Mouse (Mus musculus) intestine, embryonic 15.5 days (tissue): Measurements from ENCODE around the gene Ticam1. TPM values are rescaled to one million over a fixed set of nuclear protein-coding genes. Genes with fewer than 3 reads are reported as not detected.
"Not testable (repeated sequence)": the region's sequence is repeated elsewhere in the genome, so short reads cannot be mapped to it uniquely, and the experiment has no call there.

Experiments
- ATAC-seq: fragments of 200-750 bp; cut with Nextera tagmentation; 2 replicates; pipeline ENCODE4 v1.8.0; 2017; ENCODE audit warnings: moderate TSS enrichment, moderate library complexity
- H3K27ac ChIP-seq: fragments of 300-500 bp; sonication (generic); 2 replicates; pipeline ENCODE4 v1.5.1; 2015; ENCODE audit warnings: mild to moderate bottlenecking, inconsistent platforms
- H3K27me3 ChIP-seq: fragments of 300-500 bp; sonication (generic); replicated peaks from 2 replicates; pipeline ENCODE4 v1.6.1; 2015; ENCODE audit warnings: inconsistent platforms
- H3K36me3 ChIP-seq: fragments of 300-500 bp; sonication (generic); 2 replicates; pipeline ENCODE4 v1.6.1; 2015; ENCODE audit warnings: inconsistent platforms
- H3K4me1 ChIP-seq: fragments of 300-500 bp; sonication (generic); replicated peaks from 2 replicates; pipeline ENCODE4 v1.6.1; 2015; ENCODE audit warnings: inconsistent platforms
- H3K4me2 ChIP-seq: fragments of 300-500 bp; sonication (generic); replicated peaks from 2 replicates; pipeline ENCODE4 v1.6.1; 2015; ENCODE audit warnings: mild to moderate bottlenecking, inconsistent platforms
- H3K4me3 ChIP-seq: fragments of 300-500 bp; sonication (generic); replicated peaks from 2 replicates; pipeline ENCODE4 v1.5.1; 2015; ENCODE audit warnings: inconsistent platforms
- H3K9ac ChIP-seq: fragments of 300-500 bp; sonication (generic); 2 replicates; pipeline ENCODE4 v1.6.1; 2015; ENCODE audit warnings: inconsistent platforms
- H3K9me3 ChIP-seq: fragments of 300-500 bp; sonication (generic); 2 replicates; pipeline ENCODE4 v1.6.1; 2016; ENCODE audit warnings: inconsistent platforms
- WGBS: fragments of 180-500 bp; shearing (Covaris S2); methylation state at CpG from one replicate; pipeline ENCODE4 v1.1.7; 2015; 5-methylcytosine and 5-hydroxymethylcytosine counted together
- polyA plus RNA-seq: library from polyadenylated mRNA; unstranded; fragments of >200 nt; fragmentation: Nextera tagmentation; extraction: Ambion mirVana; gene quantifications from 2 replicates; pipeline ENCODE4 v1.2.1, GENCODE M21; 2015

The Ticam1 gene
- polyA plus RNA-seq, 1 experiment from 2014 or later: 11.3 TPM

DNA sequence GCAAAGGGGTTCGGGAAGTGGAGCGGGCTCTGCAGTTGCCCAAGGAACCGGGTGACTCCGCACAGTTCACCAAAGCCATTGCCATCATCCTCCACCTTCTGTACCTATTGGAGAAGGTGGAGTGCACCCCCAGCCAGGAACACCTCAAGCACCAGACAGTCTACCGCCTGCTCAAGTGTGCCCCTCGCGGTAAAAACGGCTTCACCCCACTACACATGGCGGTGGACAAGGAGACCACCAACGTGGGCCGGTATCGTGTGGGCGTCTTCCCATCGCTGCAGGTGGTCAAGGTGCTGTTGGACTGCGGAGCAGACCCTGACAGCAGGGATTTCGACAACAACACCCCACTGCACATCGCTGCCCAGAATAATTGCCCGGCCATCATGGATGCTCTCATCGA lies 18.3 kb downstream of the Ticam1 start:
- not testable (repeated sequence) for H3K27ac ChIP-seq, H3K27me3 ChIP-seq, H3K9me3 ChIP-seq, H3K9ac ChIP-seq, ATAC-seq
- Histone ChIP-seq H3K4me3 (peak overlapping the region; percentile 69; the same call in 1 of the 2 replicates), H3K4me1 (peaks cover 39% of the 10 kb centered on the region), H3K4me2 (peak overlapping the region; percentile 96), H3K36me3 (peaks cover 22% of the 10 kb centered on the region)
- WGBS: 90% methylated on average over 19 of the region's 19 CpGs

DNA sequence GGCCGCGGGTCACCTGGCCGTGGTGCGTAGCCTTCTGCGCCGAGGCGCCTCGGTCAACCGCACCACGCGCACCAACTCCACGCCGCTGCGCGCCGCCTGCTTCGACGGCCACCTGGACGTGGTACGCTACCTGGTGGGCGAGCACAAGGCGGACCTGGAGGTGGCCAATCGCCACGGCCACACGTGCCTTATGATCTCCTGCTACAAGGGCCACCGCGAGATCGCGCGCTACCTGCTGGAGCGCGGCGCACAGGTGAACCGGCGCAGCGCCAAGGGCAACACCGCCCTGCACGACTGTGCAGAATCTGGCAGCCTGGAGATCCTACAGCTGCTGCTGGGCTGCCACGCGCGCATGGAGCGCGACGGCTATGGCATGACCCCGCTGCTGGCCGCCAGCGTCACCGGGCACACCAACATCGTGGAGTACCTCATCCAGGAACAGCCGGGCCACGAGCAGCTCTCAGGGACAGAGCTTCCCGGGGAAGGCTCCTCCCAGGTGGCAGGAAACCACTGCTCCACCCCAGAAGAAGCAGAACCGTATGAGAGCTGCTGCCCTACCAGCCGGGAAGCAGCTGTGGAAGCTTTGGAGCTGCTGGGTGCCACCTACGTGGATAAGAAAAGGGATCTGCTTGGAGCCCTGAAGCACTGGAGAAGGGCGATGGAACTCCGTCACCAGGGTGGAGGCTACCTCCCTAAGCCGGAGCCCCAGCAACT lies 19.2 kb downstream of the Ticam1 start:
- Histone ChIP-seq H3K27me3 (no peaks in the 10 kb centered on the region), H3K4me3 (peak overlapping the region; percentile 69), H3K36me3 (peaks cover 16% of the 10 kb centered on the region; the same call in 1 of the 2 replicates), H3K9me3 (no peaks in the 10 kb centered on the region), H3K4me1 (peaks cover 39% of the 10 kb centered on the region), H3K27ac (peak overlapping the region; percentile 72; the same call in 1 of the 2 replicates), H3K4me2 (peak overlapping the region; percentile 96), H3K9ac (peak overlapping the region; percentile 60)
- peak; percentile 5 for ATAC-seq
- 9% methylated on average over 58 of the region's 58 CpGs for WGBS

DNA sequence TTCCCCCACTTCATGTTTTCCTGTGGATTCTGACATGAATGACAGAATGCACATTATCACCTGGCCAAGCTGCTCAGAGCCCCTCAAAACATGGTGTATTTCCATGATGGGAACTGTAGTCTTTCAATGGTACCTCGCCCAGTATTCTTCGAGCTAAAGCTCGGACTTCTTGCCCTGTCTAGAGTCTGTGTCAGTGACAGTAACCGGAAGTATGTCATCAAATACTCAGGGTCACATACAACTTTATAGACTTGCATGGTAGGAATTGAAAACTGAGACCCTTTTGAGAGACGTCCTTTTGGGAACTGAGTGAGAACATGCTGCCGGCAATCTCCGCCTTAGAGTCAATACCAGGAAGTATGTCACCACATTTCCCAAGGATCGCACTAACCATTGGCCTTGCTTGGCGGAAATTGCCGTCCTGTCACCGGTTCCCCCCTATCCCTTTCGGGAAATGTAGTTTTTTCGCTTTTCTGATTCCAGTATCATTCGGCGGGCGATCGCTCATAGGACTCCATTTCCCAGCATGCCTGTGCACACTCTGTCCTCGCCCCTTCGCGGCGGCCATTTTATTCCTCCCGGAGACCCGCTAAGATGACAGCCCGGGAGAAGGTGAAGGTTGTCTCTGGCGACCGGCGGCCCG lies 20.2 kb downstream of the Ticam1 start, which contains the start of gene Fem1a:
Fem1a (plus strand) TSS at position 572 of the 643 bp plus-strand sequence.
- peak; percentile 91 for ATAC-seq
- Histone ChIP-seq H3K9ac (peak within 1 kb of the TSS; percentile 60), H3K36me3 (peaks cover 16% of the 10 kb centered on the region; the same call in 1 of the 2 replicates), H3K27me3 (no peaks in the 10 kb centered on the region), H3K9me3 (no peaks in the 10 kb centered on the region), H3K4me2 (peak within 1 kb of the TSS; percentile 96), H3K4me1 (peaks cover 38% of the 10 kb centered on the region), H3K27ac (peak within 1 kb of the TSS; percentile 88), H3K4me3 (peak within 1 kb of the TSS; percentile 69)
- under 1% methylated on average over 28 of the region's 28 CpGs for WGBS

GRCm38 (mm10) chr17:56255863-56256238 lies 20.7 kb downstream of the Ticam1 start:
- no peaks in the 10 kb centered on the region for H3K27me3 ChIP-seq
- peak overlapping the region; percentile 88 for H3K27ac ChIP-seq
- peak; percentile 93 for ATAC-seq
- H3K9ac ChIP-seq: peak overlapping the region; percentile 15; the same call in 1 of the 2 replicates
- H3K4me1 ChIP-seq: peaks cover 37% of the 10 kb centered on the region
- under 1% methylated on average over 32 of the region's 32 CpGs for WGBS
- H3K36me3 ChIP-seq: peaks cover 13% of the 10 kb centered on the region; the same call in 1 of the 2 replicates
- H3K4me3 ChIP-seq: peak overlapping the region; percentile 69
- no peaks in the 10 kb centered on the region for H3K9me3 ChIP-seq
- H3K4me2 ChIP-seq: peak overlapping the region; percentile 96

GRCm38 (mm10) chr17:56255429-56255828 lies 21.2 kb downstream of the Ticam1 start:
- Histone ChIP-seq H3K27me3 (no peaks in the 10 kb centered on the region), H3K9ac (no peak overlapping the region), H3K4me2 (peak overlapping the region; percentile 46), H3K36me3 (peaks cover 12% of the 10 kb centered on the region; the same call in 1 of the 2 replicates), H3K27ac (no peak overlapping the region), H3K4me3 (peak overlapping the region; percentile 2; the same call in 1 of the 2 replicates), H3K4me1 (peaks cover 35% of the 10 kb centered on the region), H3K9me3 (no peaks in the 10 kb centered on the region)
- peak; percentile 4; the same call in 1 of the 2 replicates for ATAC-seq
- WGBS: 18% methylated on average over 9 of the region's 9 CpGs

- no peaks in the 10 kb centered on the region for H3K27me3 ChIP-seq
- WGBS: 81% methylated on average over 4 of the region's 4 CpGs
- peaks cover 27% of the 10 kb centered on the region for H3K4me1 ChIP-seq
- no peak for ATAC-seq
- H3K27ac ChIP-seq: no peak overlapping the region
- no peaks in the 10 kb centered on the region for H3K9me3 ChIP-seq
- no peak overlapping the region for H3K9ac ChIP-seq
- H3K4me2 ChIP-seq: no peak overlapping the region
- peaks cover 6% of the 10 kb centered on the region; the same call in 1 of the 2 replicates for H3K36me3 ChIP-seq
- H3K4me3 ChIP-seq: no peak overlapping the region
Measured at GRCm38 (mm10) chr17:56254695-56255094, 21.9 kb downstream of the Ticam1 start.

- 15% methylated on average over 6 of the region's 6 CpGs for WGBS
- Histone ChIP-seq H3K4me3 (no peak overlapping the region), H3K36me3 (no peaks in the 10 kb centered on the region), H3K9ac (no peak overlapping the region), H3K4me1 (peaks cover 4% of the 10 kb centered on the region; the same call in 1 of the 2 replicates), H3K27ac (no peak overlapping the region; the same call in 1 of the 2 replicates), H3K9me3 (no peaks in the 10 kb centered on the region), H3K4me2 (peak overlapping the region; percentile 22; the same call in 1 of the 2 replicates), H3K27me3 (no peaks in the 10 kb centered on the region)
- ATAC-seq: no peak
Measured at GRCm38 (mm10) chr17:56251136-56251829, 25.3 kb downstream of the Ticam1 start.

DNA sequence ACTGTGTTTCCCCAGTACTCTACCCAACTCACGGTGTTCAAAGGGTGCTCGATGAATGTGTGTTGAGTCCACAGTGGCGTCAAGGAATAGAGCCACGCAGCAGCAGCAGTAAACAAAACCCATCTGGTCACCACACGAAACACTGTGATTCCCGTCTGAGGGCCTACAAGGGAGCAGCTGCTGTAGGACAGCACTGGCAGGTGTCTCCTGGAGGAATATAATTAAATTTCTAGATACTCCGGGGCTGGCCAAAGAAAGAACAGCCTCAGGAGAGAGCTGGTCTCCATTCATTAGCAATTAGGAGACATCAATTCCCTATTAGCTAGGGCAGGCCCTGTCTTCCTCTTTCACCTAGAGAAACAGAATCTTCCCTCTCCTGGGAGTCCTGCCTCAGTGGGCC lies 31.0 kb downstream of the Ticam1 start:
- Histone ChIP-seq H3K4me3 (no peak overlapping the region), H3K9me3 (no peaks in the 10 kb centered on the region), H3K4me1 (0 out of 2 replicates have a peak, but pooled peaks cover 2% of the 10 kb centered on the region), H3K36me3 (no peaks in the 10 kb centered on the region), H3K9ac (no peak overlapping the region), H3K4me2 (no peak overlapping the region), H3K27me3 (peaks cover 4% of the 10 kb centered on the region; the same call in 1 of the 2 replicates), H3K27ac (no peak overlapping the region)
- ATAC-seq: no peak
- 56% methylated on average over 7 of the region's 7 CpGs for WGBS

- Histone ChIP-seq H3K4me3 (0 out of 2 replicates have a peak overlapping the region, but pooled peaks have one; percentile 3), H3K27ac (no peak overlapping the region), H3K4me1 (0 out of 2 replicates have a peak, but pooled peaks cover 2% of the 10 kb centered on the region), H3K36me3 (no peaks in the 10 kb centered on the region), H3K9ac (no peak overlapping the region), H3K4me2 (0 out of 2 replicates have a peak overlapping the region, but pooled peaks have one; percentile 4), H3K9me3 (no peaks in the 10 kb centered on the region), H3K27me3 (peaks cover 8% of the 10 kb centered on the region; the same call in 1 of the 2 replicates)
- peak; percentile 81 for ATAC-seq
- under 1% methylated on average over 33 of the region's 33 CpGs for WGBS
Measured at GRCm38 (mm10) chr17:56241541-56242401, 34.8 kb downstream of the Ticam1 start.

DNA sequence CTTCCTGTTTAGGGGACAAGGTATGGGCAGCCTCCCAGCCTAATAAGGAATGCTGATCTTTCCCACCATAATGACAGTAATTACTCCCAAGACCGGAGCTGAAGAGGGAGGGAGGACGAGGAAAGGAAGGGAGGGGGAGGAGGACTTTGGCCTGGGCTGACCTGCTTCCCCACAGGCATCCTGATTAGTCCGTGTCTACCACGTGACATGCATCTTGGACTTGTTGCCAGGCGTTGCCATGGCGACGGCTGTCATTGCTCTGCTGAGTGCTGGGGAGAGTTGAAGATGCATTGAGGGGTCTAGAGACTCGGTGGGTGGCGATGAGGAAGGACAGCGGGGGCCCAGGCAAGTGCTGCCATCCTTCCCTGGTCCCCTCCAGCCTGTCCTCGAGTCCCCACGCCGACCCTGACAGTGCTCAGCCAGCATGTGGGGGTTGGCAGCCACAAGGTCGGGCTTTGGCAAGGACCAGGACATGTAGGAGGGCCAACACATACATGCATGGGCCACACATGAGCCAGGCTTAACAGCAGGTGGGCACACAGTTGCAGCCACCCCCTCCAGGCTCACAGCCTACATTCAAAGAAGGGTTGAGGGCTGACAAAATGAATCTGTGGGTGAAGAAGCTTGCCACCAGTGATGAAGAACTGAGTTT lies 42.6 kb downstream of the Ticam1 start:
- Histone ChIP-seq H3K27ac (no peak overlapping the region), H3K4me3 (no peak overlapping the region), H3K4me1 (peaks cover 5% of the 10 kb centered on the region; the same call in 1 of the 2 replicates), H3K9ac (no peak overlapping the region), H3K27me3 (no peaks in the 10 kb centered on the region; the same call in 1 of the 2 replicates), H3K4me2 (0 out of 2 replicates have a peak overlapping the region, but pooled peaks have one; percentile 10), H3K9me3 (no peaks in the 10 kb centered on the region), H3K36me3 (no peaks in the 10 kb centered on the region)
- peak; percentile 92 for ATAC-seq
- WGBS: 2% methylated on average over 14 of the region's 14 CpGs
